8 mouse cellular contexts compared by ENCODE assay signal in genomic region chr14:62251999-62252398, GRCm38 (mm10). TPM values are rescaled to one million over a fixed set of nuclear protein-coding genes. Genes with fewer than 3 reads are reported as not detected.
A peak's percentile ranks its signal among the peaks of the same experiment; 100 is the strongest.
DNase-seq lines count a peak whose midpoint lies in the region; ATAC-seq and TF ChIP-seq lines count a peak whose summit lies in the region.

No protein-coding gene starts in this region.

- ATAC-seq in kidney, postnatal 0 days (replicated peaks; ENCODE audit: low FRiP score, low read depth), result peak; percentile 46; the same call in 1 of the 2 replicates
- ATAC-seq in limb, embryonic 15.5 days (ENCODE audit: insufficient number of reproducible peaks, low FRiP score, low TSS enrichment, low read depth), result peak; percentile 14; the same call in 1 of the 2 replicates
- peak; percentile 50 for ATAC-seq in neural tube, embryonic 13.5 days (ENCODE audit: low read depth)

- TF ChIP-seq CTCF in kidney, postnatal 0 days (IDR thresholded peaks at IDR 0.05; ENCODE audit: low read depth), result peak; percentile 84

- no peaks in the 10 kb centered on the region for H3K9me3 ChIP-seq in kidney, postnatal 0 days (replicated peaks; ENCODE audit: low read length)
- no peaks in the 10 kb centered on the region for H3K9me3 ChIP-seq in limb, embryonic 15.5 days
- no peaks in the 10 kb centered on the region for H3K9me3 ChIP-seq in neural tube, embryonic 13.5 days

- no peak overlapping the region for H3K27ac ChIP-seq in kidney, postnatal 0 days
- no peak overlapping the region for H3K27ac ChIP-seq in limb, embryonic 15.5 days
- H3K27ac ChIP-seq in neural tube, embryonic 13.5 days (replicated peaks), result no peak overlapping the region

- peak; percentile 83 for DNase-seq in CD4-positive, CD25-positive, alpha-beta regulatory T cell, adult 2 months (ENCODE audit: low read depth, low spot score)
- peak; percentile 46 for DNase-seq in T-cell, adult 2 months (ENCODE audit: low spot score)
- DNase-seq in cerebellum, postnatal 36 days, result peak; percentile 18 to 58
- peak; percentile 36 for DNase-seq in gastrocnemius, postnatal 14 days
- DNase-seq in kidney, postnatal 0 days (ENCODE audit: low spot score), result peak; percentile 92
- DNase-seq in yolk sac, embryonic 10.5 days (ENCODE audit: low spot score), result peak; percentile 53

- H3K9ac ChIP-seq in kidney, postnatal 0 days (ENCODE audit: low read depth, low read length), result no peak overlapping the region
- H3K9ac ChIP-seq in limb, embryonic 15.5 days, result no peak overlapping the region
- no peak overlapping the region for H3K9ac ChIP-seq in neural tube, embryonic 13.5 days

- no peak overlapping the region for H3K4me3 ChIP-seq in kidney, postnatal 0 days (replicated peaks; ENCODE audit: low read depth, low read length)
- no peak overlapping the region for H3K4me3 ChIP-seq in limb, embryonic 15.5 days
- H3K4me3 ChIP-seq in neural tube, embryonic 13.5 days, result no peak overlapping the region

- intact Hi-C loops in gastrocnemius, postnatal 14 days (cut with DNase I; ENCODE audit: low total_unique reads), result loop anchor here (10.0 kb wide), 2 partner anchors 203 to 687 kb away; partner anchors contain the start of gene Gucy1b2

- WGBS in kidney, postnatal 0 days, result 7% methylated on average over 4 of the region's 4 CpGs
- WGBS in limb, embryonic 15.5 days, result 5% methylated on average over 4 of the region's 4 CpGs
- 9% methylated on average over 4 of the region's 4 CpGs for WGBS in neural tube, embryonic 13.5 days

- no peaks in the 10 kb centered on the region for H3K4me1 ChIP-seq in kidney, postnatal 0 days (replicated peaks; ENCODE audit: insufficient read depth, low read length)
- H3K4me1 ChIP-seq in limb, embryonic 15.5 days, result no peaks in the 10 kb centered on the region; the same call in 1 of the 2 replicates
- no peaks in the 10 kb centered on the region for H3K4me1 ChIP-seq in neural tube, embryonic 13.5 days (replicated peaks)

- no peak overlapping the region for H3K4me2 ChIP-seq in kidney, postnatal 0 days (ENCODE audit: low read length)
- H3K4me2 ChIP-seq in limb, embryonic 15.5 days, result no peak overlapping the region
- no peak overlapping the region for H3K4me2 ChIP-seq in neural tube, embryonic 13.5 days

- no peaks in the 10 kb centered on the region for H3K36me3 ChIP-seq in kidney, postnatal 0 days (ENCODE audit: insufficient read depth, low read length)
- no peaks in the 10 kb centered on the region for H3K36me3 ChIP-seq in limb, embryonic 15.5 days
- H3K36me3 ChIP-seq in neural tube, embryonic 13.5 days, result no peaks in the 10 kb centered on the region

- H3K27me3 ChIP-seq in kidney, postnatal 0 days (ENCODE audit: insufficient read depth, low read length), result no peaks in the 10 kb centered on the region
- H3K27me3 ChIP-seq in limb, embryonic 15.5 days, result no peaks in the 10 kb centered on the region
- no peaks in the 10 kb centered on the region for H3K27me3 ChIP-seq in neural tube, embryonic 13.5 days

RNA-seq across cellular contexts. Expression of gene Rnaseh2b, which starts 40.4 kb away (rescaled TPM):
- 1 to 10 TPM; 4.3 to 5.6 TPM for total RNA-seq in gastrocnemius, postnatal 14 days (2021)
- 61.0 and 64.9 TPM in 2 replicates for polyA plus RNA-seq in kidney, postnatal 0 days (2015; fragmentation: Nextera tagmentation; extraction: Ambion mirVana)
- 42.2 and 46.3 TPM in 2 replicates for polyA plus RNA-seq in limb, embryonic 15.5 days (2015; fragmentation: Nextera tagmentation; extraction: Ambion mirVana)
- 26.9 and 31.0 TPM in 2 replicates for polyA plus RNA-seq in neural tube, embryonic 13.5 days (2015; fragmentation: Nextera tagmentation; extraction: Ambion mirVana)

RNA-seq across cellular contexts. Expression of gene Dleu7, which starts 40.8 kb away (rescaled TPM):
- not detected for total RNA-seq in gastrocnemius, postnatal 14 days (2021)
- polyA plus RNA-seq in kidney, postnatal 0 days (2015; fragmentation: Nextera tagmentation; extraction: Ambion mirVana), result 6.9 and 8.7 TPM in 2 replicates
- polyA plus RNA-seq in limb, embryonic 15.5 days (2015; fragmentation: Nextera tagmentation; extraction: Ambion mirVana), result 0.88 and 1.2 TPM in 2 replicates
- 7.4 and 11.1 TPM in 2 replicates for polyA plus RNA-seq in neural tube, embryonic 13.5 days (2015; fragmentation: Nextera tagmentation; extraction: Ambion mirVana)

Comparison
In these comparisons a context has a peak if more than half of its experiments do, and no peak if none do; other contexts are left out.
1. DNase-seq: peak in every context shown above with its lines; median percentile 92 in kidney, postnatal 0 days; 83 in CD4-positive, CD25-positive, alpha-beta regulatory T cell, adult 2 months; 53 in yolk sac, embryonic 10.5 days; 46 in T-cell, adult 2 months; 38 in cerebellum, postnatal 36 days; 36 in gastrocnemius, postnatal 14 days.